Mouse (Mus musculus) CH12.LX (cell line): ENCODE data around the gene Lhpp. TPM values are rescaled to one million over a fixed set of nuclear protein-coding genes. Genes with fewer than 3 reads are reported as not detected.

ENCODE experiments used
- DNase-seq: peaks from one replicate; pipeline ENCODE4 v3.0.0-alpha.2; 2013; ENCODE audit errors: extremely low read depth
- H3K27ac ChIP-seq: 2 replicates; pipeline ENCODE4 v1.5.1; 2012; ENCODE audit warnings: low read depth, mild to moderate bottlenecking, control low read depth, moderate library complexity; ENCODE audit not compliant: insufficient read depth
- H3K27me3 ChIP-seq: replicated peaks from 2 replicates; pipeline ENCODE3; 2012; ENCODE audit warnings: inconsistent platforms
- H3K36me3 ChIP-seq, 2 experiments: replicated peaks in 1 of 2; 2 replicates each; pipeline versions ENCODE3 to v1.6.1; 2012; ENCODE audit warnings: inconsistent platforms in 1 of 2, low read length in 1 of 2, mild to moderate bottlenecking in 1 of 2, mixed read lengths in 1 of 2, moderate library complexity in 1 of 2; ENCODE audit not compliant: control insufficient read depth in 1 of 2, insufficient read depth in 1 of 2
- H3K4me1 ChIP-seq, 2 experiments: 2 replicates each; pipeline ENCODE4 v1.6.1; 2012; ENCODE audit warnings: inconsistent platforms in 1 of 2, moderate library complexity in 1 of 2; ENCODE audit not compliant: insufficient read depth in 2 of 2, control insufficient read depth in 1 of 2
- H3K4me2 ChIP-seq: 2 replicates; pipeline ENCODE4 v1.6.1; 2012; ENCODE audit warnings: low read depth, mild to moderate bottlenecking, control low read depth; ENCODE audit not compliant: poor library complexity, insufficient read depth, severe bottlenecking
- H3K4me3 ChIP-seq, 3 experiments: fragments of 150-350 bp in 1 of 3; sonication (generic) in 1 of 3; replicated peaks in 1 of 3; 2 replicates each; pipeline versions ENCODE3 to v1.5.1; 2011 to 2012; ENCODE audit warnings: low read depth in 2 of 3, low read length in 2 of 3, mild to moderate bottlenecking in 2 of 3, moderate library complexity in 2 of 3, control low read depth in 1 of 3, improper control_type of control experiment in 1 of 3, inconsistent platforms in 1 of 3, mixed read lengths in 1 of 3; ENCODE audit not compliant: poor library complexity in 1 of 3
- H3K79me2 ChIP-seq: replicated peaks from 2 replicates; pipeline ENCODE4 v1.6.1; 2012; ENCODE audit warnings: mild to moderate bottlenecking, moderate library complexity; ENCODE audit not compliant: control insufficient read depth, poor library complexity, insufficient read depth, severe bottlenecking; ENCODE audit errors: extremely low read depth
- H3K9ac ChIP-seq: 2 replicates; pipeline ENCODE4 v1.6.1; 2012; ENCODE audit warnings: low read depth, mild to moderate bottlenecking, control low read depth, moderate library complexity; ENCODE audit not compliant: insufficient read depth
- H3K9me3 ChIP-seq: replicated peaks from 2 replicates; pipeline ENCODE3; 2012; ENCODE audit warnings: low read length, inconsistent platforms, mixed read lengths
- BHLHE40 ChIP-seq: IDR thresholded peaks from 2 replicates; pipeline ENCODE4 v1.6.1; 2011; ENCODE audit warnings: mild to moderate bottlenecking, low read depth, low read length, improper control_type of control experiment
- CHD1 ChIP-seq: IDR thresholded peaks from 2 replicates; pipeline ENCODE4 v1.6.1; 2012; ENCODE audit warnings: low read depth, low read length, improper control_type of control experiment, inconsistent platforms
- E2F4 ChIP-seq: IDR thresholded peaks from 2 replicates; pipeline ENCODE4 v1.6.1; 2011; ENCODE audit warnings: low read depth, low read length, improper control_type of control experiment; ENCODE audit not compliant: insufficient replicate concordance
- ELF1 ChIP-seq: IDR thresholded peaks from 2 replicates; pipeline ENCODE4 v1.6.1; 2014; ENCODE audit warnings: low read depth, mild to moderate bottlenecking, inconsistent platforms, low read length, improper control_type of control experiment
- EP300 ChIP-seq: IDR thresholded peaks from 2 replicates; pipeline ENCODE4 v1.6.1; 2011; ENCODE audit warnings: low read length, improper control_type of control experiment
- ETS1 ChIP-seq: conservative IDR thresholded peaks from 2 replicates; pipeline ENCODE4 v1.6.1; 2012; ENCODE audit warnings: low read depth, mild to moderate bottlenecking, inconsistent platforms, low read length, improper control_type of control experiment, moderate library complexity
- GABPA ChIP-seq: IDR thresholded peaks from 2 replicates; pipeline ENCODE4 v1.6.1; 2012; ENCODE audit warnings: low read depth, low read length, improper control_type of control experiment, inconsistent platforms; ENCODE audit not compliant: insufficient replicate concordance
- IRF4 ChIP-seq: IDR thresholded peaks from 2 replicates; pipeline ENCODE4 v1.6.1; 2014; ENCODE audit warnings: low read depth, mild to moderate bottlenecking, inconsistent platforms, low read length, improper control_type of control experiment
- KAT2A ChIP-seq: IDR thresholded peaks from 2 replicates; pipeline ENCODE4 v1.6.1; 2012; ENCODE audit warnings: low read length, improper control_type of control experiment, inconsistent platforms; ENCODE audit not compliant: insufficient replicate concordance
- MAFK ChIP-seq: IDR thresholded peaks from 2 replicates; pipeline ENCODE4 v1.6.1; 2011; ENCODE audit warnings: low read length, improper control_type of control experiment; ENCODE audit not compliant: insufficient replicate concordance
- MAX ChIP-seq: IDR thresholded peaks from 2 replicates; pipeline ENCODE4 v1.6.1; 2011; ENCODE audit warnings: low read length, improper control_type of control experiment
- MEF2A ChIP-seq: IDR thresholded peaks from 2 replicates; pipeline ENCODE4 v1.6.1; 2014; ENCODE audit warnings: low read depth, mild to moderate bottlenecking, inconsistent platforms, low read length, improper control_type of control experiment, borderline replicate concordance
- MYC ChIP-seq: IDR thresholded peaks from 2 replicates; pipeline ENCODE4 v1.6.1; 2011; ENCODE audit warnings: low read depth, mild to moderate bottlenecking, improper control_type of control experiment, low read length
- NELFE ChIP-seq: IDR thresholded peaks from 2 replicates; pipeline ENCODE4 v1.6.1; 2011; ENCODE audit warnings: low read depth, low read length, improper control_type of control experiment
- NRF1 ChIP-seq: IDR thresholded peaks from 2 replicates; pipeline ENCODE4 v1.6.1; 2014; ENCODE audit warnings: low read depth, mild to moderate bottlenecking, inconsistent platforms, low read length, improper control_type of control experiment, moderate library complexity
- PAX5 ChIP-seq: IDR thresholded peaks from 2 replicates; pipeline ENCODE4 v1.6.1; 2012; ENCODE audit warnings: low read length, inconsistent platforms, mixed read lengths
- POLR2A ChIP-seq: IDR thresholded peaks from 2 replicates; pipeline ENCODE4 v1.6.1; 2011; ENCODE audit warnings: low read depth, mild to moderate bottlenecking, improper control_type of control experiment, low read length
- RAD21 ChIP-seq: IDR thresholded peaks from 2 replicates; pipeline ENCODE4 v1.6.1; 2011; ENCODE audit warnings: low read depth, mild to moderate bottlenecking, low read length, improper control_type of control experiment, moderate library complexity
- RCOR1 ChIP-seq: conservative IDR thresholded peaks from 2 replicates; pipeline ENCODE4 v1.6.1; 2012; ENCODE audit warnings: low read depth, mild to moderate bottlenecking, inconsistent platforms, low read length, improper control_type of control experiment
- SIN3A ChIP-seq: IDR thresholded peaks from 2 replicates; pipeline ENCODE4 v1.6.1; 2012; ENCODE audit warnings: low read length, improper control_type of control experiment, inconsistent platforms
- SMC3 ChIP-seq: IDR thresholded peaks from 2 replicates; pipeline ENCODE4 v1.6.1; 2011; ENCODE audit warnings: low read depth, low read length, improper control_type of control experiment
- TBP ChIP-seq: conservative IDR thresholded peaks from 2 replicates; pipeline ENCODE4 v1.6.1; 2011; ENCODE audit warnings: low read depth, low read length, improper control_type of control experiment
- TCF12 ChIP-seq: IDR thresholded peaks from 2 replicates; pipeline ENCODE4 v1.6.1; 2014; ENCODE audit warnings: low read depth, mild to moderate bottlenecking, inconsistent platforms, low read length, improper control_type of control experiment
- UBTF ChIP-seq: IDR thresholded peaks from 2 replicates; pipeline ENCODE4 v1.6.1; 2012; ENCODE audit warnings: low read depth, mild to moderate bottlenecking, inconsistent platforms, low read length, improper control_type of control experiment, moderate library complexity
- ZC3H11A ChIP-seq: IDR thresholded peaks from 2 replicates; pipeline ENCODE4 v1.6.1; 2012; ENCODE audit warnings: low read depth, mild to moderate bottlenecking, inconsistent platforms, low read length, improper control_type of control experiment
- ZKSCAN1 ChIP-seq: IDR thresholded peaks from 2 replicates; pipeline ENCODE4 v1.6.1; 2012; ENCODE audit warnings: low read depth, inconsistent platforms, low read length, improper control_type of control experiment, borderline replicate concordance
- ZMIZ1 ChIP-seq: IDR thresholded peaks from 2 replicates; pipeline ENCODE4 v1.6.1; 2012; ENCODE audit warnings: low read depth, mild to moderate bottlenecking, inconsistent platforms, low read length, improper control_type of control experiment
- ZNF384 ChIP-seq: IDR thresholded peaks from 2 replicates; pipeline ENCODE4 v1.6.1; 2012; ENCODE audit warnings: low read depth, low read length, improper control_type of control experiment, inconsistent platforms
- dilution Hi-C: fragments of 300-500 bp; cut with MboI; formaldehyde crosslinking; loops from 2 replicates; pipeline ENCODE4 v1.14.3; 2020; ENCODE audit warnings: low sequenced_read_pairs; ENCODE audit not compliant: extremely low pct_unique_long_range_greater_than_20kb, extremely low pct_ligation_motif_present
- in situ Hi-C: fragments of 300-500 bp; cut with MboI; formaldehyde crosslinking; loops from 3 replicates; pipeline ENCODE4 v1.14.3; 2019; ENCODE audit warnings: low sequenced_read_pairs, low pct_ligation_motif_present, low pct_unique_long_range_greater_than_20kb, mixed read lengths
- polyA plus RNA-seq: library from polyadenylated mRNA; unstranded; fragments of >175 nt; gene quantifications from 2 replicates; pipeline ENCODE4 v1.2.1, GENCODE M21; 2012; ENCODE audit warnings: low read depth; ENCODE audit not compliant: insufficient read length
- total RNA-seq, 2 experiments: library from RNA; depleted of rRNA; stranded (reverse); fragments of 300-350 nt in 1 of 2; fragments of >200 nt in 1 of 2; gene quantifications; 2 replicates each; pipeline ENCODE4 v1.2.3; 2012 to 2014

Lhpp gene
- total and polyA plus RNA-seq, 3 experiments = 7.8 to 15.4 (median 14.6) TPM

- H3K27ac ChIP-seq = no peak overlapping the region
- H3K27me3 ChIP-seq = no peaks in the 10 kb centered on the region
- dilution Hi-C loops (no loop called here), in situ Hi-C loops (no loop called here)
- no peak overlapping the region for H3K9ac ChIP-seq
- peaks cover 13 to 66% of the 10 kb centered on the region in 2 experiments for H3K4me1 ChIP-seq
- H3K9me3 ChIP-seq = no peaks in the 10 kb centered on the region
- no peaks in the 10 kb centered on the region for H3K79me2 ChIP-seq
- no peak overlapping the region for H3K4me2 ChIP-seq
- H3K36me3 ChIP-seq = no peaks in the 10 kb centered on the region
- TF ChIP-seq TCF12 (no peak), GABPA (no peak), CHD1 (no peak), ZC3H11A (no peak), E2F4 (no peak), RCOR1 (no peak), KAT2A (no peak), ZMIZ1 (no peak), ZKSCAN1 (no peak), EP300 (no peak), PAX5 (no peak), TBP (no peak), BHLHE40 (no peak)
- no peak overlapping the region for H3K4me3 ChIP-seq
- no peak for DNase-seq
Measured at GRCm38 (mm10) chr7:132688721-132689120, 78.3 kb downstream of the Lhpp start.

- H3K36me3 ChIP-seq = peaks cover 0 to 1% of the 10 kb centered on the region in 2 experiments
- H3K4me2 ChIP-seq = no peak overlapping the region
- H3K27me3 ChIP-seq = no peaks in the 10 kb centered on the region
- TF ChIP-seq SMC3 = no peak
- TF ChIP-seq NELFE = no peak
- no peak for TF ChIP-seq UBTF
- TF ChIP-seq ETS1 = no peak
- no peak for TF ChIP-seq KAT2A
- TF ChIP-seq MAFK = no peak
- no peak for TF ChIP-seq RAD21
- no peak for TF ChIP-seq MAX
- TF ChIP-seq ZNF384 = no peak
- TF ChIP-seq SIN3A = no peak
- no peak for TF ChIP-seq IRF4
- no peak for TF ChIP-seq EP300
- no peak for TF ChIP-seq MEF2A
- TF ChIP-seq ELF1 = no peak
- no peak for TF ChIP-seq PAX5
- no peak for TF ChIP-seq ZKSCAN1
- TF ChIP-seq E2F4 = no peak
- no peak for TF ChIP-seq POLR2A
- TF ChIP-seq NRF1 = no peak
- TF ChIP-seq MYC = no peak
- dilution Hi-C loops = no loop called here
- H3K4me1 ChIP-seq = peaks cover 10 to 56% of the 10 kb centered on the region in 2 experiments
- no peaks in the 10 kb centered on the region for H3K79me2 ChIP-seq
- H3K9ac ChIP-seq = no peak overlapping the region
- no peak for DNase-seq
- in situ Hi-C loops = no loop called here
- H3K4me3 ChIP-seq = no peak overlapping the region
- H3K27ac ChIP-seq = no peak overlapping the region
- peaks cover 2% of the 10 kb centered on the region for H3K9me3 ChIP-seq
Measured at GRCm38 (mm10) chr7:132689722-132690121, 79.3 kb downstream of the Lhpp start.
